Mouse (Mus musculus) layer of hippocampus, adult 6 months (tissue): ENCODE results near the gene Mapk9. TPM values are rescaled to one million over a fixed set of nuclear protein-coding genes. Genes with fewer than 3 reads are reported as not detected.

Experiments used
- long read RNA-seq, 2 experiments: library from polyadenylated mRNA; unstranded; transcript quantifications; one replicate each; pipeline ENCODE4 v2.0.0; 2019 to 2020
- microRNA-seq: library from miRNA; unstranded; fragments of <30 nt; microRNA quantifications from one replicate; pipeline ENCODE4 v1.2.0, GENCODE M21; 2020
- polyA plus RNA-seq: library from polyadenylated mRNA; unstranded; fragments of <200 nt; fragmentation: Nextera tagmentation; gene quantifications from 2 replicates; pipeline ENCODE4 v1.2.3, GENCODE M21; 2021

Mapk9 gene
- polyA plus RNA-seq = 62.9 and 71.3 TPM in 2 replicates
- long read RNA-seq, experiment 1, full-length matches to known transcripts = 26 of 79 reads
- long read RNA-seq, experiment 1, partial matches to known transcripts = 11 of 79 reads
- long read RNA-seq, experiment 1, other reads (novel, unspliced or antisense) = 42 of 79 reads
- long read RNA-seq, experiment 2, full-length matches to known transcripts = 416 of 586 reads
- long read RNA-seq, experiment 2, partial matches to known transcripts = 22 of 586 reads
- long read RNA-seq, experiment 2, other reads (novel, unspliced or antisense) = 148 of 586 reads

GRCm38 (mm10) chr11:49846401-49847070 lies at the start of gene Mapk9:
TSS of gene Mapk9 (plus strand) at chr11:49846751.

GRCm38 (mm10) chr11:49901659-49902458 lies 55.3 kb downstream of the Mapk9 start, which contains the start of gene Rasgef1c:
TSS of gene Rasgef1c (plus strand) at chr11:49901835.

Small RNAs within 50 kb of the gene (microRNA-seq; reads per million reads assigned to microRNA genes)
- gene Gm23492 = not detected

Other genes starting within 250 kb of the Mapk9 start
- gene Flt4, start 237.5 kb upstream of the Mapk9 start, polyA plus RNA-seq = 0.44 and 0.77 TPM in 2 replicates
- 0.36 and 1.7 TPM in 2 replicates for gene Scgb3a1, start 183.1 kb upstream of the Mapk9 start, polyA plus RNA-seq
- 3.7 and 3.8 TPM in 2 replicates for gene Cnot6, start 134.0 kb upstream of the Mapk9 start, polyA plus RNA-seq
- 3.9 and 4.3 TPM in 2 replicates for gene Gfpt2, start 52.6 kb upstream of the Mapk9 start, polyA plus RNA-seq
- 2.5 and 2.9 TPM in 2 replicates for gene Rasgef1c, start 55.1 kb downstream of the Mapk9 start, polyA plus RNA-seq
- gene Rnf130, start 178.6 kb downstream of the Mapk9 start, polyA plus RNA-seq = 21.0 and 22.3 TPM in 2 replicates